Mouse (Mus musculus) kidney, postnatal 0 days (tissue): Measurements from ENCODE around the gene Cnr1. TPM values are rescaled to one million over a fixed set of nuclear protein-coding genes. Genes with fewer than 3 reads are reported as not detected.

Experiments used
- ATAC-seq: fragments of 200-750 bp; cut with Nextera tagmentation; replicated peaks from 2 replicates; pipeline ENCODE4 v1.8.0; 2017; ENCODE audit warnings: low read depth, moderate number of reproducible peaks, moderate TSS enrichment, moderate library complexity; ENCODE audit not compliant: low FRiP score
- DNase-seq: peaks from one replicate; pipeline ENCODE4 v3.0.0-alpha.2; 2016; ENCODE audit warnings: low spot score
- H3K27ac ChIP-seq: fragments of 300-500 bp; sonication (generic); 2 replicates; pipeline ENCODE4 v1.5.1; 2014; ENCODE audit warnings: mild to moderate bottlenecking
- H3K27me3 ChIP-seq: fragments of 300-500 bp; sonication (generic); 2 replicates; pipeline ENCODE4 v1.6.1; 2014; ENCODE audit warnings: low read length, mixed read lengths; ENCODE audit not compliant: insufficient read depth
- H3K36me3 ChIP-seq: fragments of 300-500 bp; sonication (generic); 2 replicates; pipeline ENCODE4 v1.6.1; 2014; ENCODE audit warnings: low read length, mixed read lengths; ENCODE audit not compliant: insufficient read depth
- H3K4me1 ChIP-seq: fragments of 300-500 bp; sonication (generic); replicated peaks from 2 replicates; pipeline ENCODE4 v1.6.1; 2014; ENCODE audit warnings: antibody characterized with exemption, low read length, mixed read lengths; ENCODE audit not compliant: insufficient read depth
- H3K4me2 ChIP-seq: fragments of 300-500 bp; sonication (generic); 2 replicates; pipeline ENCODE4 v1.6.1; 2014; ENCODE audit warnings: mild to moderate bottlenecking, low read length, moderate library complexity, mixed read lengths
- H3K4me3 ChIP-seq: fragments of 300-500 bp; sonication (generic); replicated peaks from 2 replicates; pipeline ENCODE4 v1.5.1; 2014; ENCODE audit warnings: low read depth, low read length
- H3K9ac ChIP-seq: fragments of 300-500 bp; sonication (generic); 2 replicates; pipeline ENCODE4 v1.6.1; 2014; ENCODE audit warnings: low read depth, low read length
- H3K9me3 ChIP-seq: fragments of 300-500 bp; sonication (generic); replicated peaks from 2 replicates; pipeline ENCODE4 v1.6.1; 2016; ENCODE audit warnings: low read length, inconsistent platforms, mixed read lengths
- CTCF ChIP-seq: IDR thresholded peaks from 2 replicates; pipeline ENCODE4 v1.5.1; 2016; ENCODE audit warnings: antibody characterized with exemption, low read depth, mild to moderate bottlenecking, moderate library complexity
- WGBS: fragments of 180-500 bp; shearing (Covaris S2); extraction: QIAGEN DNeasy Blood & Tissue Kit; methylation state at CpG from one replicate; pipeline ENCODE4 v1.1.7; 2014; 5-methylcytosine and 5-hydroxymethylcytosine counted together
- polyA plus RNA-seq: library from polyadenylated mRNA; unstranded; fragments of >200 nt; fragmentation: Nextera tagmentation; extraction: Ambion mirVana; gene quantifications from 2 replicates; pipeline ENCODE4 v1.2.1, GENCODE M21; 2015

The Cnr1 gene
- polyA plus RNA-seq, 1 experiment from 2014 or later = 0.25 TPM

- H3K36me3 ChIP-seq = no peaks in the 10 kb centered on the region
- no peak for DNase-seq
- ATAC-seq = no peak
- no peak overlapping the region for H3K4me3 ChIP-seq
- no peaks in the 10 kb centered on the region for H3K9me3 ChIP-seq
- no peak overlapping the region for H3K27ac ChIP-seq
- H3K27me3 ChIP-seq = peaks cover 22% of the 10 kb centered on the region; the same call in 1 of the 2 replicates
- no peak overlapping the region for H3K9ac ChIP-seq
- 47% methylated on average over 5 of the region's 5 CpGs for WGBS
- H3K4me1 ChIP-seq = peaks cover 10% of the 10 kb centered on the region
- no peak overlapping the region for H3K4me2 ChIP-seq
- no peak for TF ChIP-seq CTCF
These were observed 3.6 kb upstream of the Cnr1 start for GRCm38 (mm10) chr4:33920807-33921206.

GRCm38 (mm10) chr4:33923151-33923760 is 1.1 kb upstream of the Cnr1 start:
- Histone ChIP-seq H3K36me3 (no peaks in the 10 kb centered on the region), H3K9ac (no peak overlapping the region), H3K27me3 (peaks cover 31% of the 10 kb centered on the region; the same call in 1 of the 2 replicates), H3K4me2 (peak overlapping the region; percentile 69), H3K27ac (no peak overlapping the region), H3K4me1 (peaks cover 10% of the 10 kb centered on the region), H3K4me3 (peak overlapping the region; percentile 55), H3K9me3 (no peaks in the 10 kb centered on the region)
- peak; percentile 14 for DNase-seq
- WGBS = 8% methylated on average over 19 of the region's 19 CpGs
- ATAC-seq = no peak
- TF ChIP-seq CTCF = no peak

GRCm38 (mm10) chr4:33923761-33924233 is 596 bp upstream of the Cnr1 start:
- Histone ChIP-seq H3K9ac (peak overlapping the region; percentile 57), H3K9me3 (no peaks in the 10 kb centered on the region), H3K4me2 (peak overlapping the region; percentile 69), H3K27ac (no peak overlapping the region), H3K36me3 (no peaks in the 10 kb centered on the region), H3K4me1 (peaks cover 10% of the 10 kb centered on the region), H3K4me3 (peak overlapping the region; percentile 55), H3K27me3 (peaks cover 31% of the 10 kb centered on the region; the same call in 1 of the 2 replicates)
- TF ChIP-seq CTCF = no peak
- DNase-seq (no peak), ATAC-seq (no peak; the same call in none of the 2 replicates)
- WGBS = 2% methylated on average over 46 of the region's 55 CpGs

- Histone ChIP-seq H3K27me3 (peaks cover 31% of the 10 kb centered on the region; the same call in 1 of the 2 replicates), H3K4me3 (peak overlapping the region; percentile 55), H3K27ac (no peak overlapping the region), H3K4me1 (peaks cover 10% of the 10 kb centered on the region), H3K9ac (peak overlapping the region; percentile 57), H3K36me3 (no peaks in the 10 kb centered on the region), H3K4me2 (peak overlapping the region; percentile 69), H3K9me3 (no peaks in the 10 kb centered on the region)
- WGBS = under 1% methylated on average over 20 of the region's 24 CpGs
- 0 out of 2 replicates have a peak, but pooled peaks have one; percentile 7 for TF ChIP-seq CTCF
- DNase-seq = no peak
- ATAC-seq = no peak
These were observed 474 bp downstream of the Cnr1 start for GRCm38 (mm10) chr4:33924889-33925245.

GRCm38 (mm10) chr4:33925489-33925888 is 1.1 kb downstream of the Cnr1 start:
- Histone ChIP-seq H3K9me3 (no peaks in the 10 kb centered on the region), H3K4me3 (no peak overlapping the region), H3K4me2 (peak overlapping the region; percentile 69), H3K9ac (no peak overlapping the region), H3K36me3 (no peaks in the 10 kb centered on the region), H3K27ac (no peak overlapping the region), H3K4me1 (peaks cover 10% of the 10 kb centered on the region), H3K27me3 (peaks cover 31% of the 10 kb centered on the region; the same call in 1 of the 2 replicates)
- 46% methylated on average over 4 of the region's 4 CpGs for WGBS
- no peak for DNase-seq
- no peak for TF ChIP-seq CTCF
- no peak for ATAC-seq

GRCm38 (mm10) chr4:33926010-33926409 is 1.6 kb downstream of the Cnr1 start:
- H3K4me2 ChIP-seq = no peak overlapping the region
- H3K4me3 ChIP-seq = no peak overlapping the region
- H3K27me3 ChIP-seq = peaks cover 31% of the 10 kb centered on the region; the same call in 1 of the 2 replicates
- H3K27ac ChIP-seq = no peak overlapping the region
- no peak overlapping the region for H3K9ac ChIP-seq
- no peak for TF ChIP-seq CTCF
- DNase-seq (no peak), ATAC-seq (no peak)
- no peaks in the 10 kb centered on the region for H3K36me3 ChIP-seq
- WGBS = 52% methylated on average over 6 of the region's 6 CpGs
- no peaks in the 10 kb centered on the region for H3K9me3 ChIP-seq
- peaks cover 10% of the 10 kb centered on the region for H3K4me1 ChIP-seq
